In the genomic region with DNA sequence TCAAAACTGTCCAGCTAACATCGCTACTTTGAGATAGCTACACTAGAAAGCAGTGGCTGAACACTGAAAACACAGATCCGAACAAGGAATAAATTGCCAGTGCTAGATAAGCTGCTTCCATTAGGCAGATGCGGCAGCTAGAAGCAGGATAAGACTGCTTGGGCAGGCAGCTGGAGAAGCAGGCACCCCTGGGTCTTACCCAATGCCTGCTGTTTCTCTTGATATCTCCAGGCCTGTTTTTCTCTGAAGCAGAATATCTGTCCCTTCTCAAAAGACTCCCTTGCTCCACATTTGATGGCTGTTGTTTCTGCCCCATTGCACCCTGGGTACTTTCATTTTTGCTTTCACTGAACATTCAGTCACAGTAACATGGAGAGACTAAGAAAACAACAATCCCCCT, we compare ENCODE assay signal across 15 mouse cellular contexts. TPM values are rescaled to one million over a fixed set of nuclear protein-coding genes. Genes with fewer than 3 reads are reported as not detected.
DNase-seq lines count a peak whose midpoint lies in the region; ATAC-seq and TF ChIP-seq lines count a peak whose summit lies in the region.
"Had no signal": no experiment of that assay in that cellular context is flagged by ENCODE, and none has a peak within 500 bp of the region (broad histone marks: within the 10 kb centered on the region; RNA-seq: fewer than 3 reads in every experiment).

No protein-coding gene starts in this region.

- WGBS in forebrain, postnatal 0 days: 84% methylated on average over 3 of the region's 3 CpGs
- 90% methylated on average over 3 of the region's 3 CpGs for WGBS in forebrain, embryonic 12.5 days
- WGBS in neural tube, embryonic 13.5 days: 80% methylated on average over 3 of the region's 3 CpGs
- WGBS in liver, embryonic 12.5 days (ENCODE audit: insufficient replicate concordance): 17% methylated on average over 3 of the region's 3 CpGs

- H3K27ac ChIP-seq in forebrain, postnatal 0 days (ENCODE audit: low read depth, low read length): 0 out of 2 replicates have a peak overlapping the region, but pooled peaks have one; percentile 5
- no peak overlapping the region for H3K27ac ChIP-seq in forebrain, embryonic 12.5 days
- no peak overlapping the region for H3K27ac ChIP-seq in neural tube, embryonic 13.5 days (replicated peaks)
- H3K27ac ChIP-seq in liver, embryonic 12.5 days: peak overlapping the region; percentile 82
- H3K27ac ChIP-seq: hindbrain, embryonic 15.5 days; limb, embryonic 15.5 days had no signal

- H3K4me1 ChIP-seq in forebrain, postnatal 0 days (ENCODE audit: insufficient read depth): peaks cover 13% of the 10 kb centered on the region
- peaks cover 15% of the 10 kb centered on the region for H3K4me1 ChIP-seq in forebrain, embryonic 12.5 days
- peaks cover 18% of the 10 kb centered on the region for H3K4me1 ChIP-seq in neural tube, embryonic 13.5 days (replicated peaks)
- peaks cover 31% of the 10 kb centered on the region for H3K4me1 ChIP-seq in liver, embryonic 12.5 days

- H3K4me2 ChIP-seq in forebrain, postnatal 0 days (ENCODE audit: low read depth): no peak overlapping the region
- H3K4me2 ChIP-seq in forebrain, embryonic 12.5 days: no peak overlapping the region
- H3K4me2 ChIP-seq in neural tube, embryonic 13.5 days: no peak overlapping the region
- peak overlapping the region; percentile 56 for H3K4me2 ChIP-seq in liver, embryonic 12.5 days
- H3K4me2 ChIP-seq: hindbrain, embryonic 15.5 days; limb, embryonic 15.5 days had no signal

- H3K9ac ChIP-seq in forebrain, postnatal 0 days: no peak overlapping the region
- no peak overlapping the region for H3K9ac ChIP-seq in forebrain, embryonic 12.5 days
- H3K9ac ChIP-seq in neural tube, embryonic 13.5 days: 0 out of 2 replicates have a peak overlapping the region, but pooled peaks have one; percentile 8
- H3K9ac ChIP-seq in liver, embryonic 12.5 days: peak overlapping the region; percentile 43
- H3K9ac ChIP-seq: hindbrain, embryonic 15.5 days; limb, embryonic 15.5 days had no signal

- no peak for TF ChIP-seq CTCF in forebrain, postnatal 0 days (IDR thresholded peaks at IDR 0.05; ENCODE audit: low read depth)

- no peaks in the 10 kb centered on the region for H3K36me3 ChIP-seq in forebrain, postnatal 0 days (ENCODE audit: insufficient read depth)
- no peaks in the 10 kb centered on the region for H3K36me3 ChIP-seq in forebrain, embryonic 12.5 days (replicated peaks)
- no peaks in the 10 kb centered on the region for H3K36me3 ChIP-seq in neural tube, embryonic 13.5 days
- H3K36me3 ChIP-seq in liver, embryonic 12.5 days: no peaks in the 10 kb centered on the region
- H3K36me3 ChIP-seq: hindbrain, embryonic 15.5 days; limb, embryonic 15.5 days had no signal

- H3K4me3 ChIP-seq in forebrain, postnatal 0 days (ENCODE audit: low read depth, low read length): no peak overlapping the region
- no peak overlapping the region for H3K4me3 ChIP-seq in forebrain, embryonic 12.5 days (replicated peaks)
- no peak overlapping the region for H3K4me3 ChIP-seq in neural tube, embryonic 13.5 days
- peak overlapping the region; percentile 30 for H3K4me3 ChIP-seq in liver, embryonic 12.5 days
- H3K4me3 ChIP-seq: hindbrain, embryonic 15.5 days; limb, embryonic 15.5 days had no signal

- no peaks in the 10 kb centered on the region for H3K27me3 ChIP-seq in forebrain, postnatal 0 days (ENCODE audit: insufficient read depth, low read length)
- no peaks in the 10 kb centered on the region for H3K27me3 ChIP-seq in forebrain, embryonic 12.5 days
- H3K27me3 ChIP-seq in neural tube, embryonic 13.5 days: no peaks in the 10 kb centered on the region
- H3K27me3 ChIP-seq in liver, embryonic 12.5 days (replicated peaks): no peaks in the 10 kb centered on the region
- H3K27me3 ChIP-seq: hindbrain, embryonic 15.5 days; limb, embryonic 15.5 days had no signal

- intact Hi-C loops in left cerebral cortex, postnatal 10 days (cut with DNase I): no loop called here

- ATAC-seq in forebrain, postnatal 0 days: no peak
- ATAC-seq in forebrain, embryonic 12.5 days (ENCODE audit: low FRiP score): no peak
- ATAC-seq in neural tube, embryonic 13.5 days (ENCODE audit: low read depth): no peak
- peak; percentile 93 for ATAC-seq in liver, embryonic 12.5 days

- DNase-seq in forebrain, postnatal 0 days: no peak
- no peak for DNase-seq in neural tube, embryonic 10.5 days (ENCODE audit: extremely low spot score, low spot score)
- no peak for DNase-seq in ovary, postnatal 10 days (ENCODE audit: low spot score)
- DNase-seq in adrenal gland, postnatal 25 days: no peak
- DNase-seq in left cerebral cortex, postnatal 10 days (ENCODE audit: extremely low spot score in 1 of 2, low spot score in 2 of 2): no peak
- DNase-seq: adrenal gland, adult 8-10 months; gastrocnemius, postnatal 14 days; kidney, adult 2 months; lung, postnatal 36 days; right cerebral cortex, adult 18-20 months had no signal

- H3K9me3 ChIP-seq in forebrain, postnatal 0 days (ENCODE audit: low read length): no peaks in the 10 kb centered on the region
- no peaks in the 10 kb centered on the region for H3K9me3 ChIP-seq in forebrain, embryonic 12.5 days
- no peaks in the 10 kb centered on the region for H3K9me3 ChIP-seq in neural tube, embryonic 13.5 days
- H3K9me3 ChIP-seq in liver, embryonic 12.5 days (replicated peaks): no peaks in the 10 kb centered on the region
- H3K9me3 ChIP-seq: hindbrain, embryonic 15.5 days; limb, embryonic 15.5 days had no signal

RNA-seq across cellular contexts. Expression of a gene that starts 22.9 kb away (rescaled TPM):
- total RNA-seq in forebrain, postnatal 0 days (2014; rRNA removed): 4,454 and 4,559 TPM in 2 replicates
- polyA plus RNA-seq in forebrain, postnatal 0 days (2015; fragmentation: Nextera tagmentation; extraction: Ambion mirVana): 3,524 and 3,579 TPM in 2 replicates
- polyA plus RNA-seq in forebrain, embryonic 12.5 days (2016; fragmentation: Nextera tagmentation; extraction: Ambion mirVana): 397 and 403 TPM in 2 replicates
- polyA plus RNA-seq in neural tube, embryonic 13.5 days (2015; fragmentation: Nextera tagmentation; extraction: Ambion mirVana): 1,875 and 2,016 TPM in 2 replicates
- polyA plus RNA-seq in liver, embryonic 12.5 days (2016; fragmentation: Nextera tagmentation; extraction: Ambion mirVana): 67.3 and 68.1 TPM in 2 replicates
- total RNA-seq in adrenal gland, postnatal 25 days (2021): 17.8 and 23.2 TPM in 2 replicates
- total RNA-seq in left cerebral cortex, postnatal 10 days (2021): 1,000 to 10,000 TPM; 2,795 to 2,863 TPM

RNA-seq across cellular contexts. Expression of a gene that starts 29.5 kb away (rescaled TPM):
- total RNA-seq in forebrain, postnatal 0 days (2014; rRNA removed): 5,538 and 5,638 TPM in 2 replicates
- 1,072 and 1,153 TPM in 2 replicates for polyA plus RNA-seq in forebrain, postnatal 0 days (2015; fragmentation: Nextera tagmentation; extraction: Ambion mirVana)
- polyA plus RNA-seq in forebrain, embryonic 12.5 days (2016; fragmentation: Nextera tagmentation; extraction: Ambion mirVana): 311 and 346 TPM in 2 replicates
- polyA plus RNA-seq in neural tube, embryonic 13.5 days (2015; fragmentation: Nextera tagmentation; extraction: Ambion mirVana): 644 and 732 TPM in 2 replicates
- polyA plus RNA-seq in liver, embryonic 12.5 days (2016; fragmentation: Nextera tagmentation; extraction: Ambion mirVana): 1.6 and 1.9 TPM in 2 replicates
- 0.71 and 0.76 TPM in 2 replicates for total RNA-seq in adrenal gland, postnatal 25 days (2021)
- total RNA-seq in left cerebral cortex, postnatal 10 days (2021): 1,000 to 10,000 TPM; 1,287 to 1,419 TPM

Comparison
In these comparisons a context has a peak if more than half of its experiments do, and no peak if none do; other contexts are left out.
1. H3K27ac ChIP-seq: peak in forebrain, postnatal 0 days (single experiment) and liver, embryonic 12.5 days (single experiment); none in forebrain, embryonic 12.5 days (single experiment) and neural tube, embryonic 13.5 days (single experiment).
2. H3K9ac ChIP-seq: peak in neural tube, embryonic 13.5 days (single experiment) and liver, embryonic 12.5 days (single experiment); none in forebrain, postnatal 0 days (single experiment) and forebrain, embryonic 12.5 days (single experiment).
3. RNA of a gene that starts 29.5 kb away (polyA plus RNA-seq): 1,072 to 1,153 TPM in forebrain, postnatal 0 days, 644 to 732 TPM in neural tube, embryonic 13.5 days and 311 to 346 TPM in forebrain, embryonic 12.5 days; 1.6 to 1.9 TPM in liver, embryonic 12.5 days; every median in the first group is over 100 times any median in the second.